Comparison of ENCODE assay signal across 9 mouse cellular contexts in the genomic region with DNA sequence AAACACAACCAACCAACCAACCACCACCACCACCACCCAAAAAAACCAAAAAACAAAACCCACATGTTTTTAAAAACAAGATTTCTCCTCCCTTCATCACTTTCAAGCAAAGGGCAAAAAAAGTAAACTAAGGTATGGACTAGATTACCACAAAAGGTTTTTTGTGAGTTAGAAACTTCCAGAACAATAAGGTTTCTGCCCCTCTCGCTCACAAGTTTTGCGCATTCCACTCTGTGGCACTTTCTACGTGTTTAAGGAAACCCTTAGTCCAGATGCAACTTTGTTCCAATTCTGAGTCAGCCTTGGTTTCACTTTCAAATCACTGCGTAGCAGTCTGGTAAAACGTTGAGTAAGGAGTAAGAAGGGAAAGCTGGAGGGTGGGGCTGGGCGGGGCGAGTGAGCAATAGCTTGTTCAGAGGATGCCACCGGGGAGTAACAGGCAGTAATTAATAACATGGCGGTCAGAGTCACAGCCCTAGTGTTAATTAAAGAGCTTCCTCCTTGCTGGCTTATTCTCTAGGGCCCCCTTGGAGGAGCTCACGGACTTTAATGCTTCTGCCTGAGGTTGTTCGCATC. TPM values are rescaled to one million over a fixed set of nuclear protein-coding genes. Genes with fewer than 3 reads are reported as not detected.
DNase-seq lines count a peak whose midpoint lies in the region; ATAC-seq and TF ChIP-seq lines count a peak whose summit lies in the region.
"Had no signal": no experiment of that assay in that cellular context is flagged by ENCODE, and none has a peak within 500 bp of the region (broad histone marks: within the 10 kb centered on the region; RNA-seq: fewer than 3 reads in every experiment).

No protein-coding gene starts in this region.

- H3K4me3 ChIP-seq in heart, embryonic 16.5 days (ENCODE audit: low read length), result peak overlapping the region; percentile 15; the same call in 1 of the 2 replicates
- peak overlapping the region; percentile 22; the same call in 1 of the 2 replicates for H3K4me3 ChIP-seq in limb, embryonic 15.5 days
- peak overlapping the region; percentile 19; the same call in 1 of the 2 replicates for H3K4me3 ChIP-seq in stomach, postnatal 0 days (ENCODE audit: low read depth, low read length)
- H3K4me3 ChIP-seq: erythroblast, embryonic 14.5 days had no signal

- no peak overlapping the region for H3K9ac ChIP-seq in heart, embryonic 16.5 days (ENCODE audit: low read length)
- H3K9ac ChIP-seq in limb, embryonic 15.5 days, result no peak overlapping the region
- no peak overlapping the region for H3K9ac ChIP-seq in stomach, postnatal 0 days (ENCODE audit: low read length)

- H3K4me2 ChIP-seq in heart, embryonic 16.5 days (ENCODE audit: low read depth, low read length), result peak overlapping the region; percentile 17; the same call in 1 of the 2 replicates
- peak overlapping the region; percentile 32 for H3K4me2 ChIP-seq in limb, embryonic 15.5 days
- H3K4me2 ChIP-seq in stomach, postnatal 0 days (replicated peaks; ENCODE audit: low read depth), result peak overlapping the region; percentile 39

- 69% methylated on average over 11 of the region's 11 CpGs for WGBS in heart, embryonic 16.5 days
- WGBS in limb, embryonic 15.5 days, result 30% methylated on average over 11 of the region's 11 CpGs
- 37% methylated on average over 11 of the region's 11 CpGs for WGBS in stomach, postnatal 0 days

- TF ChIP-seq CTCF in stomach, postnatal 0 days (IDR thresholded peaks at IDR 0.05; ENCODE audit: low read depth), result no peak

- H3K27me3 ChIP-seq in heart, embryonic 16.5 days (ENCODE audit: control insufficient read depth, insufficient read depth, low read length), result no peaks in the 10 kb centered on the region
- no peaks in the 10 kb centered on the region for H3K27me3 ChIP-seq in limb, embryonic 15.5 days
- H3K27me3 ChIP-seq in stomach, postnatal 0 days (ENCODE audit: control insufficient read depth, insufficient read depth, low read length), result no peaks in the 10 kb centered on the region

- H3K9me3 ChIP-seq in heart, embryonic 16.5 days (replicated peaks; ENCODE audit: control insufficient read depth, low read length), result no peaks in the 10 kb centered on the region
- no peaks in the 10 kb centered on the region for H3K9me3 ChIP-seq in limb, embryonic 15.5 days
- H3K9me3 ChIP-seq in stomach, postnatal 0 days (ENCODE audit: control insufficient read depth, low read length), result no peaks in the 10 kb centered on the region

- no peak overlapping the region for H3K27ac ChIP-seq in heart, embryonic 16.5 days (ENCODE audit: low read length)
- H3K27ac ChIP-seq in limb, embryonic 15.5 days, result no peak overlapping the region
- peak overlapping the region; percentile 67 for H3K27ac ChIP-seq in stomach, postnatal 0 days (replicated peaks)

- DNase-seq in ovary, postnatal 36 days (ENCODE audit: low spot score), result peak; percentile 11
- DNase-seq in ovary, postnatal 10 days (ENCODE audit: low spot score), result no peak
- DNase-seq in R1 (ENCODE audit: low read depth, low spot score), result peak; percentile 65
- DNase-seq in stomach, postnatal 0 days (ENCODE audit: low spot score), result peak; percentile 79
- no peak for DNase-seq in frontal cortex, postnatal 14 days (ENCODE audit: low spot score in 2 of 2)
- DNase-seq in retina, postnatal 1 day, result no peak

- no peaks in the 10 kb centered on the region for H3K36me3 ChIP-seq in heart, embryonic 16.5 days (ENCODE audit: control insufficient read depth, insufficient read depth)
- no peaks in the 10 kb centered on the region for H3K36me3 ChIP-seq in limb, embryonic 15.5 days
- H3K36me3 ChIP-seq in stomach, postnatal 0 days (ENCODE audit: control insufficient read depth, insufficient read depth, low read length), result no peaks in the 10 kb centered on the region

- no peak for TF ChIP-seq EP300 in stomach, postnatal 0 days (optimal IDR thresholded peaks at IDR 0.05)

- ATAC-seq in heart, embryonic 16.5 days (replicated peaks; ENCODE audit: extremely low read depth, insufficient read depth, low FRiP score), result no peak; the same call in 1 of the 2 replicates
- ATAC-seq in limb, embryonic 15.5 days (ENCODE audit: insufficient number of reproducible peaks, low FRiP score, low TSS enrichment, low read depth), result no peak
- peak; percentile 86 for ATAC-seq in stomach, postnatal 0 days (ENCODE audit: low FRiP score, low TSS enrichment)

- 0 out of 2 replicates have a peak, but pooled peaks cover 1% of the 10 kb centered on the region for H3K4me1 ChIP-seq in heart, embryonic 16.5 days (ENCODE audit: control insufficient read depth, insufficient read depth, low read length)
- H3K4me1 ChIP-seq in limb, embryonic 15.5 days, result peaks cover 9% of the 10 kb centered on the region
- H3K4me1 ChIP-seq in stomach, postnatal 0 days (replicated peaks; ENCODE audit: control insufficient read depth, insufficient read depth), result no peaks in the 10 kb centered on the region

RNA-seq across cellular contexts. Expression of a gene that starts 34.0 kb away (rescaled TPM):
- polyA plus RNA-seq in heart, embryonic 16.5 days (2015; fragmentation: Nextera tagmentation; extraction: Ambion mirVana), result 13.9 and 14.9 TPM in 2 replicates
- polyA plus RNA-seq in limb, embryonic 15.5 days (2015; fragmentation: Nextera tagmentation; extraction: Ambion mirVana), result 17.2 and 18.3 TPM in 2 replicates
- polyA plus RNA-seq in stomach, postnatal 0 days (2015; fragmentation: Nextera tagmentation; extraction: Ambion mirVana), result 6.4 and 8.5 TPM in 2 replicates

Comparison
In these comparisons a context has a peak if more than half of its experiments do, and no peak if none do; other contexts are left out.
1. DNase-seq: peak in ovary, postnatal 36 days (single experiment), R1 (single experiment) and stomach, postnatal 0 days (single experiment); none in ovary, postnatal 10 days (single experiment), frontal cortex, postnatal 14 days (0 of 2) and retina, postnatal 1 day (single experiment).
2. Peak in every context shown above with its lines, with median percentiles within 50 percentile points of each other: H3K4me2 ChIP-seq and H3K4me3 ChIP-seq.